Mouse (Mus musculus): ENCODE measurements at regions not wholly inside any gene's neighbourhood (a gene's known extent, or its start where the extent isn't known, plus 50 kb on each side); places are given as distances from the start of the nearest gene placed in this dataset.

- H3K4me2 ChIP-seq: no peak overlapping the region
- no peaks in the 10 kb centered on the region for H3K36me3 ChIP-seq (ENCODE audit: control insufficient read depth, insufficient read depth, low read length)
- no peaks in the 10 kb centered on the region for H3K9me3 ChIP-seq (ENCODE audit: control insufficient read depth, low read length)
- H3K27ac ChIP-seq (ENCODE audit: low read depth, low read length): no peak overlapping the region
- no peak for DNase-seq (ENCODE audit: low spot score, missing footprints)
- no peak overlapping the region for H3K9ac ChIP-seq (ENCODE audit: low read length)
- no peaks in the 10 kb centered on the region for H3K27me3 ChIP-seq (ENCODE audit: control insufficient read depth, insufficient read depth, low read length)
- 84% methylated on average over 7 of the region's 7 CpGs for WGBS
- no peak overlapping the region for H3K4me3 ChIP-seq (ENCODE audit: low read depth, low read length)
- no peak for ATAC-seq (ENCODE audit: low FRiP score)
- H3K4me1 ChIP-seq (ENCODE audit: control insufficient read depth, insufficient read depth, low read length): no peaks in the 10 kb centered on the region
Measured at GRCm38 (mm10) chr2:21129621-21130020, 75.5 kb downstream of the Enkur start.

GRCm38 (mm10) chr2:21126531-21126930 is 78.6 kb downstream of the Enkur start:
- Histone ChIP-seq H3K27ac (ENCODE audit: low read depth, low read length) (no peak overlapping the region), H3K9me3 (ENCODE audit: control insufficient read depth, low read length) (no peaks in the 10 kb centered on the region), H3K4me1 (ENCODE audit: control insufficient read depth, insufficient read depth, low read length) (no peaks in the 10 kb centered on the region), H3K36me3 (ENCODE audit: control insufficient read depth, insufficient read depth, low read length) (no peaks in the 10 kb centered on the region), H3K9ac (ENCODE audit: low read length) (no peak overlapping the region), H3K27me3 (ENCODE audit: control insufficient read depth, insufficient read depth, low read length) (no peaks in the 10 kb centered on the region), H3K4me2 (no peak overlapping the region), H3K4me3 (ENCODE audit: low read depth, low read length) (no peak overlapping the region)
- 79% methylated on average over 1 of the region's 1 CpGs for WGBS
- DNase-seq (ENCODE audit: low spot score, missing footprints) (no peak), ATAC-seq (ENCODE audit: low FRiP score) (no peak)

- Histone ChIP-seq H3K27ac (ENCODE audit: low read depth, low read length) (no peak overlapping the region), H3K4me1 (ENCODE audit: control insufficient read depth, insufficient read depth, low read length) (no peaks in the 10 kb centered on the region), H3K4me3 (ENCODE audit: low read depth, low read length) (no peak overlapping the region), H3K27me3 (ENCODE audit: control insufficient read depth, insufficient read depth, low read length) (no peaks in the 10 kb centered on the region), H3K4me2 (no peak overlapping the region), H3K36me3 (ENCODE audit: control insufficient read depth, insufficient read depth, low read length) (no peaks in the 10 kb centered on the region), H3K9ac (ENCODE audit: low read length) (no peak overlapping the region), H3K9me3 (ENCODE audit: control insufficient read depth, low read length) (no peaks in the 10 kb centered on the region)
- WGBS: 91% methylated on average over 3 of the region's 3 CpGs
- no peak for DNase-seq (ENCODE audit: low spot score, missing footprints)
- ATAC-seq (ENCODE audit: low FRiP score): no peak
Measured at GRCm38 (mm10) chr2:21122421-21122820, 82.7 kb downstream of the Enkur start.

- no peaks in the 10 kb centered on the region for H3K4me1 ChIP-seq (ENCODE audit: control insufficient read depth, insufficient read depth, low read length)
- no peaks in the 10 kb centered on the region for H3K36me3 ChIP-seq (ENCODE audit: control insufficient read depth, insufficient read depth, low read length)
- no peak overlapping the region for H3K4me3 ChIP-seq (ENCODE audit: low read depth, low read length)
- no peaks in the 10 kb centered on the region for H3K9me3 ChIP-seq (ENCODE audit: control insufficient read depth, low read length)
- H3K27me3 ChIP-seq (ENCODE audit: control insufficient read depth, insufficient read depth, low read length): no peaks in the 10 kb centered on the region
- no peak for DNase-seq (ENCODE audit: low spot score, missing footprints)
- no peak for ATAC-seq (ENCODE audit: low FRiP score)
- H3K4me2 ChIP-seq: no peak overlapping the region
- WGBS: 87% methylated on average over 1 of the region's 1 CpGs
- no peak overlapping the region for H3K27ac ChIP-seq (ENCODE audit: low read depth, low read length)
- H3K9ac ChIP-seq (ENCODE audit: low read length): no peak overlapping the region
Measured at GRCm38 (mm10) chr2:21121663-21122062, 83.5 kb downstream of the Enkur start.

DNA sequence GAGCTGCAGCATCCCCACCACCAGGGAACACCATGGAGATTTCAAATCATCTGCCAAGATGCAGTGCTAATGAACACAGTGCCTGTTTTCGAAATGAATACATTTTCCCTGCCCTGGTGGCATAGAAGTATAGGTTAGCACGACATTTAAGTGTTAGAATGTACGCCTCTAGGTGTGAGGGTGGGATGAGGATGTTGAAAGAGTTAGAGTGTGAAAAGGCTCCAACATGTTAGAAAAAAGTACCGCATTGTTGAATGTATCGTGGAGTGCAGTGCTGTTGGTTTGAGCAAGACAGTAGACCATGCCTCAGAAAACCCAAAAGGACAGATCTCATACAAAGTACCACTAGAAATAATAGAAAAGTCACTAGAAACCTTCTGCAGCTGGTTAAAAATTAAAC is 88.3 kb downstream of the Enkur start:
- WGBS: 87% methylated on average over 5 of the region's 5 CpGs
- Histone ChIP-seq H3K27me3 (ENCODE audit: control insufficient read depth, insufficient read depth, low read length) (no peaks in the 10 kb centered on the region), H3K27ac (ENCODE audit: low read depth, low read length) (no peak overlapping the region), H3K4me2 (no peak overlapping the region), H3K4me3 (ENCODE audit: low read depth, low read length) (no peak overlapping the region), H3K36me3 (ENCODE audit: control insufficient read depth, insufficient read depth, low read length) (no peaks in the 10 kb centered on the region), H3K9ac (ENCODE audit: low read length) (no peak overlapping the region), H3K4me1 (ENCODE audit: control insufficient read depth, insufficient read depth, low read length) (no peaks in the 10 kb centered on the region), H3K9me3 (ENCODE audit: control insufficient read depth, low read length) (no peaks in the 10 kb centered on the region)
- ATAC-seq (ENCODE audit: low FRiP score): no peak
- no peak for DNase-seq (ENCODE audit: low spot score, missing footprints)

- DNase-seq (ENCODE audit: low spot score, missing footprints): no peak
- Histone ChIP-seq H3K4me2 (no peak overlapping the region), H3K27me3 (ENCODE audit: control insufficient read depth, insufficient read depth, low read length) (no peaks in the 10 kb centered on the region), H3K27ac (ENCODE audit: low read depth, low read length) (no peak overlapping the region), H3K9me3 (ENCODE audit: control insufficient read depth, low read length) (no peaks in the 10 kb centered on the region), H3K9ac (ENCODE audit: low read length) (no peak overlapping the region), H3K4me1 (ENCODE audit: control insufficient read depth, insufficient read depth, low read length) (no peaks in the 10 kb centered on the region), H3K36me3 (ENCODE audit: control insufficient read depth, insufficient read depth, low read length) (no peaks in the 10 kb centered on the region), H3K4me3 (ENCODE audit: low read depth, low read length) (no peak overlapping the region)
- WGBS: 86% methylated on average over 1 of the region's 1 CpGs
- no peak for ATAC-seq (ENCODE audit: low FRiP score)
Measured at GRCm38 (mm10) chr2:21111527-21111926, 93.6 kb downstream of the Enkur start.

GRCm38 (mm10) chr2:21100248-21100808 is 104.8 kb downstream of the Enkur start:
- Histone ChIP-seq H3K9me3 (ENCODE audit: control insufficient read depth, low read length) (no peaks in the 10 kb centered on the region), H3K4me2 (no peak overlapping the region), H3K36me3 (ENCODE audit: control insufficient read depth, insufficient read depth, low read length) (no peaks in the 10 kb centered on the region), H3K27me3 (ENCODE audit: control insufficient read depth, insufficient read depth, low read length) (no peaks in the 10 kb centered on the region), H3K4me1 (ENCODE audit: control insufficient read depth, insufficient read depth, low read length) (no peaks in the 10 kb centered on the region), H3K4me3 (ENCODE audit: low read depth, low read length) (no peak overlapping the region), H3K9ac (ENCODE audit: low read length) (no peak overlapping the region), H3K27ac (ENCODE audit: low read depth, low read length) (no peak overlapping the region)
- DNase-seq (ENCODE audit: low spot score, missing footprints) (no peak), ATAC-seq (ENCODE audit: low FRiP score) (no peak)
- 82% methylated on average over 6 of the region's 6 CpGs for WGBS

DNA sequence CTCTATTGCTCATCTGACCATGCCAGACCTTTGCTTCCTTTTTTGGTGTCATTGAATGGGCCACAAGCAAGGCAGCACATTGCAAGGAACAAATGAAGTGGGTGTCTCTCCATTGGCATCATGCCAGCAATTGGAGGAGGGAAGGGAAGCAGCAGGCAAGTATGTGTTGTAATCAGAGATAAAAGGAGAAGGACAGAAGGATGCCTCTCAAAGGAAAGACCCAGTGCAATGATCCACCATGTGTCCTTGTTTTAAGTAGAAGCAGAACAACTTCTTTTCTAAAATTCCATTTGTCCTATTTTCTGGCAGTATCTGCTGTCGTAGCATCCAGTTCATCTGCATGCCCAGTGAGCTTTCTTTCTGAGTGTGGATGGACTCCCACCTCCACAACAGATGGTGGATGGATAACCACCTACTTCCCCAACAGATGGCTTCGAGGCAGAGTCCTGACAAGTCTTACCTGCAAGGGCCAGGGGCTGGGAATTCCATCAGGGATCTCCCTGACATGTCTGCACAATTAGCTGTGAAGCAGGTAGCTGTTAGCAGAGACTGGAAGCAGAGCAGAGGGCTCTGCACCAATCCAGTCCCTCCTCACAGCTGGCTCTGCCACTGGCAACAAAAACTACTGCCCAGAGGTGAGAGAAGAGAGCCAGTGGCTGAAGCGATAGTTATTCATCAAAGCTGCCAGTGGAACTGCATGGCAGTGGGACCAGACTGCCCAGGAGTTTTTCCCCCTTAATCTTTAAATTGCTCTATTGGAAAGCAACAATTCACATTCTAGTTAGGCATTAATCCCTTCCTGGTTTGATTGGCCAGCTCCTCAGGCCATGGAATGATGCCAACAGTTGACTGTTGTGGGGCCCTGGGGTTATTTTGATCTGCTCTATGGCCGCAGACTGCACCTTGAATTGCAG is 113.8 kb downstream of the Enkur start:
- H3K27ac ChIP-seq (ENCODE audit: low read depth, low read length): no peak overlapping the region
- ATAC-seq (ENCODE audit: low FRiP score): no peak
- H3K4me2 ChIP-seq: no peak overlapping the region
- 74% methylated on average over 4 of the region's 4 CpGs for WGBS
- H3K27me3 ChIP-seq (ENCODE audit: control insufficient read depth, insufficient read depth, low read length): no peaks in the 10 kb centered on the region
- no peaks in the 10 kb centered on the region for H3K36me3 ChIP-seq (ENCODE audit: control insufficient read depth, insufficient read depth, low read length)
- no peak overlapping the region for H3K9ac ChIP-seq (ENCODE audit: low read length)
- no peak overlapping the region for H3K4me3 ChIP-seq (ENCODE audit: low read depth, low read length)
- H3K9me3 ChIP-seq (ENCODE audit: control insufficient read depth, low read length): no peaks in the 10 kb centered on the region
- no peaks in the 10 kb centered on the region for H3K4me1 ChIP-seq (ENCODE audit: control insufficient read depth, insufficient read depth, low read length)
- DNase-seq (ENCODE audit: low spot score, missing footprints): no peak

- H3K27ac ChIP-seq (ENCODE audit: low read depth, low read length): no peak overlapping the region
- no peaks in the 10 kb centered on the region for H3K9me3 ChIP-seq (ENCODE audit: control insufficient read depth, low read length)
- H3K27me3 ChIP-seq (ENCODE audit: control insufficient read depth, insufficient read depth, low read length): no peaks in the 10 kb centered on the region
- ATAC-seq (ENCODE audit: low FRiP score) (no peak), DNase-seq (ENCODE audit: low spot score, missing footprints) (no peak)
- H3K4me1 ChIP-seq (ENCODE audit: control insufficient read depth, insufficient read depth, low read length): no peaks in the 10 kb centered on the region
- no peak overlapping the region for H3K9ac ChIP-seq (ENCODE audit: low read length)
- H3K4me2 ChIP-seq: no peak overlapping the region
- 86% methylated on average over 5 of the region's 5 CpGs for WGBS
- no peak overlapping the region for H3K4me3 ChIP-seq (ENCODE audit: low read depth, low read length)
- no peaks in the 10 kb centered on the region for H3K36me3 ChIP-seq (ENCODE audit: control insufficient read depth, insufficient read depth, low read length)
Measured at GRCm38 (mm10) chr2:21085517-21085916, 116.8 kb upstream of the Arhgap21 start.
